ENCODE assay signal across 13 mouse cellular contexts in the genomic region with DNA sequence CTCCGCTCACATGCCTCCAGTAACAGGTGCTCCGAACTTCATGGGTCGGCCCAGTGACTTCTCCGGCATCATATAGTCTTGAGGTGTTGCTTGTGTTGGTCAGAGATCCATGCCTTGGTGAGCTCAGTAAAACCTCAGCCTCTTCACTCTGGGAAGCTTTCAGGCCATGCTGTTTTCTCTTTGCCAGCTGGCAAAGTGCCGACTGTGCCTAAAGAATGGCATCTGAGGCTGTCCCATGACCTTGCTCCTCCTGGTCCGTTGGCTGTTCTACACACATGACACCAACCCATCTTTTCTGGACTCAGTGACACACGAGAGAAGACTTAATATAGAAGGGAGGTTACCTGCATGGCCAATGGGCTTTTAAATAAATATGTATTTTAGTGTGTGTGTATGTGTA. TPM values are rescaled to one million over a fixed set of nuclear protein-coding genes. Genes with fewer than 3 reads are reported as not detected.
"Had no signal": no experiment of that assay in that cellular context is flagged by ENCODE, and none has a peak within 500 bp of the region (broad histone marks: within the 10 kb centered on the region; RNA-seq: fewer than 3 reads in every experiment).

No protein-coding gene starts in this region.

- H3K9ac ChIP-seq: limb, embryonic 13.5 days; liver, embryonic 14.5 days; midbrain, embryonic 13.5 days; neural tube, embryonic 15.5 days had no signal

- H3K27me3 ChIP-seq: midbrain, embryonic 13.5 days; neural tube, embryonic 15.5 days had no signal

- DNase-seq: kidney, postnatal 14 days; left cerebral cortex, postnatal 4 days; lung, adult 2 months; lung, postnatal 36 days; right cerebral cortex, adult 18-20 months; right cerebral cortex, postnatal 25 days; thymus, postnatal 14 days had no signal

- H3K4me2 ChIP-seq: limb, embryonic 13.5 days; midbrain, embryonic 13.5 days; neural tube, embryonic 15.5 days had no signal

- H3K9me3 ChIP-seq: limb, embryonic 13.5 days; midbrain, embryonic 13.5 days; neural tube, embryonic 15.5 days had no signal

- H3K4me1 ChIP-seq: midbrain, embryonic 13.5 days; neural tube, embryonic 15.5 days had no signal

- H3K27ac ChIP-seq: limb, embryonic 13.5 days; liver, embryonic 14.5 days; midbrain, embryonic 13.5 days; neural tube, embryonic 15.5 days had no signal

- H3K4me3 ChIP-seq: limb, embryonic 13.5 days; midbrain, embryonic 13.5 days; neural tube, embryonic 15.5 days had no signal

- ATAC-seq: lung, postnatal 0 days; midbrain, embryonic 13.5 days had no signal

- H3K36me3 ChIP-seq: limb, embryonic 13.5 days; midbrain, embryonic 13.5 days; neural tube, embryonic 15.5 days had no signal

RNA-seq across cellular contexts. Expression of gene Tmod1, which starts 9.7 kb away (rescaled TPM):
- polyA plus RNA-seq: liver, adult 2 months had no signal
